Mouse (Mus musculus): ENCODE data around the gene Gnpnat1. TPM values are rescaled to one million over a fixed set of nuclear protein-coding genes. Genes with fewer than 3 reads are reported as not detected.
"Not testable (repeated sequence)": the region's sequence is repeated elsewhere in the genome, so short reads cannot be mapped to it uniquely, and the experiment has no call there.

Gnpnat1 gene
- polyA plus RNA-seq (2012; rRNA removed), result 3.6 and 4.0 TPM in 2 replicates

- H3K27ac ChIP-seq (ENCODE audit: control insufficient read depth, insufficient read depth, low read length); H3K36me3 ChIP-seq (ENCODE audit: control insufficient read depth, insufficient read depth, low read length); H3K4me1 ChIP-seq (replicated peaks; ENCODE audit: control insufficient read depth, insufficient read depth, low read length); H3K4me3 ChIP-seq (ENCODE audit: control insufficient read depth, insufficient read depth, low read length); H3K27me3 ChIP-seq (ENCODE audit: control insufficient read depth, insufficient read depth, low read length); DNase-seq: not testable (repeated sequence)
- 87% methylated on average over 2 of the region's 3 CpGs for WGBS
These were observed at the start of gene Gnpnat1 for GRCm38 (mm10) chr14:45404813-45405212. TSS of gene Gnpnat1 (minus strand) at chr14:45404913.

GRCm38 (mm10) chr14:45453538-45454233, 49.0 kb upstream of the Gnpnat1 start:
- H3K4me3 ChIP-seq (ENCODE audit: control insufficient read depth, insufficient read depth, low read length), result no peak overlapping the region
- H3K27me3 ChIP-seq (ENCODE audit: control insufficient read depth, insufficient read depth, low read length), result no peaks in the 10 kb centered on the region
- H3K4me1 ChIP-seq (replicated peaks; ENCODE audit: control insufficient read depth, insufficient read depth, low read length), result no peaks in the 10 kb centered on the region
- H3K36me3 ChIP-seq (ENCODE audit: control insufficient read depth, insufficient read depth, low read length), result no peaks in the 10 kb centered on the region
- DNase-seq, result no peak
- H3K27ac ChIP-seq (ENCODE audit: control insufficient read depth, insufficient read depth, low read length), result no peak overlapping the region
- WGBS, result 97% methylated on average over 5 of the region's 5 CpGs
- TF ChIP-seq POLR2A (IDR thresholded peaks at IDR 0.05; ENCODE audit: control insufficient read depth, extremely low read depth, insufficient read depth, low read length, poor library complexity) (no peak), CTCF (IDR thresholded peaks at IDR 0.05; ENCODE audit: borderline replicate concordance, control insufficient read depth, extremely low read depth, insufficient read depth, low read length, poor library complexity) (no peak)

GRCm38 (mm10) chr14:45452861-45453512, 48.3 kb upstream of the Gnpnat1 start:
- Histone ChIP-seq H3K4me1 (replicated peaks; ENCODE audit: control insufficient read depth, insufficient read depth, low read length) (no peaks in the 10 kb centered on the region), H3K36me3 (ENCODE audit: control insufficient read depth, insufficient read depth, low read length) (no peaks in the 10 kb centered on the region), H3K27ac (ENCODE audit: control insufficient read depth, insufficient read depth, low read length) (no peak overlapping the region), H3K27me3 (ENCODE audit: control insufficient read depth, insufficient read depth, low read length) (no peaks in the 10 kb centered on the region), H3K4me3 (ENCODE audit: control insufficient read depth, insufficient read depth, low read length) (no peak overlapping the region)
- TF ChIP-seq POLR2A (IDR thresholded peaks at IDR 0.05; ENCODE audit: control insufficient read depth, extremely low read depth, insufficient read depth, low read length, poor library complexity), result no peak
- TF ChIP-seq CTCF (IDR thresholded peaks at IDR 0.05; ENCODE audit: borderline replicate concordance, control insufficient read depth, extremely low read depth, insufficient read depth, low read length, poor library complexity), result no peak
- no peak for DNase-seq
- 43% methylated on average over 11 of the region's 11 CpGs for WGBS

- 66% methylated on average over 4 of the region's 4 CpGs for WGBS
- Histone ChIP-seq H3K36me3 (ENCODE audit: control insufficient read depth, insufficient read depth, low read length) (no peaks in the 10 kb centered on the region), H3K4me3 (ENCODE audit: control insufficient read depth, insufficient read depth, low read length) (no peak overlapping the region), H3K4me1 (replicated peaks; ENCODE audit: control insufficient read depth, insufficient read depth, low read length) (no peaks in the 10 kb centered on the region), H3K27me3 (ENCODE audit: control insufficient read depth, insufficient read depth, low read length) (no peaks in the 10 kb centered on the region), H3K27ac (ENCODE audit: control insufficient read depth, insufficient read depth, low read length) (no peak overlapping the region)
- DNase-seq, result no peak
- no peak for TF ChIP-seq POLR2A (IDR thresholded peaks at IDR 0.05; ENCODE audit: control insufficient read depth, extremely low read depth, insufficient read depth, low read length, poor library complexity)
- no peak for TF ChIP-seq CTCF (IDR thresholded peaks at IDR 0.05; ENCODE audit: borderline replicate concordance, control insufficient read depth, extremely low read depth, insufficient read depth, low read length, poor library complexity)
These were observed 47.4 kb upstream of the Gnpnat1 start for GRCm38 (mm10) chr14:45452148-45452547.

GRCm38 (mm10) chr14:45451090-45451489, 46.4 kb upstream of the Gnpnat1 start:
- Histone ChIP-seq H3K4me1 (replicated peaks; ENCODE audit: control insufficient read depth, insufficient read depth, low read length) (no peaks in the 10 kb centered on the region), H3K27ac (ENCODE audit: control insufficient read depth, insufficient read depth, low read length) (no peak overlapping the region), H3K36me3 (ENCODE audit: control insufficient read depth, insufficient read depth, low read length) (no peaks in the 10 kb centered on the region), H3K27me3 (ENCODE audit: control insufficient read depth, insufficient read depth, low read length) (no peaks in the 10 kb centered on the region), H3K4me3 (ENCODE audit: control insufficient read depth, insufficient read depth, low read length) (no peak overlapping the region)
- WGBS, result 31% methylated on average over 2 of the region's 2 CpGs
- DNase-seq, result no peak
- TF ChIP-seq POLR2A (IDR thresholded peaks at IDR 0.05; ENCODE audit: control insufficient read depth, extremely low read depth, insufficient read depth, low read length, poor library complexity) (no peak), CTCF (IDR thresholded peaks at IDR 0.05; ENCODE audit: borderline replicate concordance, control insufficient read depth, extremely low read depth, insufficient read depth, low read length, poor library complexity) (no peak)

- no peak for TF ChIP-seq POLR2A (IDR thresholded peaks at IDR 0.05; ENCODE audit: control insufficient read depth, extremely low read depth, insufficient read depth, low read length, poor library complexity)
- no peak for TF ChIP-seq CTCF (IDR thresholded peaks at IDR 0.05; ENCODE audit: borderline replicate concordance, control insufficient read depth, extremely low read depth, insufficient read depth, low read length, poor library complexity)
- H3K4me3 ChIP-seq (ENCODE audit: control insufficient read depth, insufficient read depth, low read length), result no peak overlapping the region
- H3K27ac ChIP-seq (ENCODE audit: control insufficient read depth, insufficient read depth, low read length), result no peak overlapping the region
- no peaks in the 10 kb centered on the region for H3K27me3 ChIP-seq (ENCODE audit: control insufficient read depth, insufficient read depth, low read length)
- DNase-seq, result no peak
- no peaks in the 10 kb centered on the region for H3K36me3 ChIP-seq (ENCODE audit: control insufficient read depth, insufficient read depth, low read length)
- 93% methylated on average over 3 of the region's 3 CpGs for WGBS
- no peaks in the 10 kb centered on the region for H3K4me1 ChIP-seq (replicated peaks; ENCODE audit: control insufficient read depth, insufficient read depth, low read length)
These were observed 42.1 kb upstream of the Gnpnat1 start for GRCm38 (mm10) chr14:45446777-45447176.
